Mouse (Mus musculus) ovary, postnatal 36 days (tissue): ENCODE results near the gene Gsdme.

Source experiments
- DNase-seq: peaks from one replicate; pipeline ENCODE4 v3.0.0; 2022; ENCODE audit warnings: low spot score, mixed read lengths

Gsdme gene

GRCm38 (mm10) chr6:50263670-50264069 lies at the start of gene Gsdme:
Gene Gsdme, minus strand, starts transcription at chr6:50263862.
- no peak for DNase-seq

GRCm38 (mm10) chr6:50312647-50313046 lies 49.0 kb upstream of the Gsdme start:
- DNase-seq = peak; percentile 71

- peak; percentile 43 for DNase-seq
Measured at GRCm38 (mm10) chr6:50309019-50309418, 45.4 kb upstream of the Gsdme start.

GRCm38 (mm10) chr6:50306625-50307024 lies 43.0 kb upstream of the Gsdme start:
- DNase-seq = no peak

- peak; percentile 68 for DNase-seq
Measured at GRCm38 (mm10) chr6:50304949-50305491, 41.4 kb upstream of the Gsdme start.

- no peak for DNase-seq
Measured at GRCm38 (mm10) chr6:50301121-50301520, 37.5 kb upstream of the Gsdme start.

- DNase-seq = no peak
Measured at GRCm38 (mm10) chr6:50300622-50301021, 37.0 kb upstream of the Gsdme start.

GRCm38 (mm10) chr6:50299071-50299470 lies 35.4 kb upstream of the Gsdme start:
- DNase-seq = no peak

GRCm38 (mm10) chr6:50297671-50298070 lies 34.0 kb upstream of the Gsdme start:
- no peak for DNase-seq

- no peak for DNase-seq
Measured at GRCm38 (mm10) chr6:50295136-50295535, 31.5 kb upstream of the Gsdme start.

GRCm38 (mm10) chr6:50294128-50294527 lies 30.5 kb upstream of the Gsdme start:
- peak; percentile 14 for DNase-seq

- DNase-seq = no peak
Measured at GRCm38 (mm10) chr6:50291650-50292049, 28.0 kb upstream of the Gsdme start.

GRCm38 (mm10) chr6:50286881-50287280 lies 23.2 kb upstream of the Gsdme start:
- no peak for DNase-seq

- no peak for DNase-seq
Measured at GRCm38 (mm10) chr6:50279642-50280041, 16.0 kb upstream of the Gsdme start.

- DNase-seq = no peak
Measured at GRCm38 (mm10) chr6:50273947-50274346, 10.3 kb upstream of the Gsdme start.

GRCm38 (mm10) chr6:50273416-50273815 lies 9.8 kb upstream of the Gsdme start:
- no peak for DNase-seq

GRCm38 (mm10) chr6:50262310-50262709 lies 1.4 kb downstream of the Gsdme start:
- DNase-seq = no peak

- no peak for DNase-seq
Measured at GRCm38 (mm10) chr6:50261922-50262261, 1.8 kb downstream of the Gsdme start.

- peak; percentile 81 for DNase-seq
Measured at GRCm38 (mm10) chr6:50261201-50261921, 2.3 kb downstream of the Gsdme start.

- no peak for DNase-seq
Measured at GRCm38 (mm10) chr6:50255356-50255755, 8.3 kb downstream of the Gsdme start.

GRCm38 (mm10) chr6:50254723-50255184 lies 8.9 kb downstream of the Gsdme start:
- peak; percentile 56 for DNase-seq

- no peak for DNase-seq
Measured at GRCm38 (mm10) chr6:50252690-50253089, 11.0 kb downstream of the Gsdme start.

- no peak for DNase-seq
Measured at GRCm38 (mm10) chr6:50247791-50248190, 15.9 kb downstream of the Gsdme start.

GRCm38 (mm10) chr6:50247356-50247755 lies 16.3 kb downstream of the Gsdme start:
- no peak for DNase-seq
